Comparison of ENCODE assay signal across 12 mouse cellular contexts in genomic region chr16:84620861-84621260, GRCm38 (mm10).
DNase-seq lines count a peak whose midpoint lies in the region; ATAC-seq and TF ChIP-seq lines count a peak whose summit lies in the region.
"Had no signal": no experiment of that assay in that cellular context is flagged by ENCODE, and none has a peak within 500 bp of the region (broad histone marks: within the 10 kb centered on the region; RNA-seq: fewer than 3 reads in every experiment).

No protein-coding gene starts in this region.

- no peaks in the 10 kb centered on the region for H3K9me3 ChIP-seq in kidney, embryonic 16.5 days (ENCODE audit: low read length)
- H3K9me3 ChIP-seq in intestine, postnatal 0 days (ENCODE audit: control insufficient read depth), result no peaks in the 10 kb centered on the region
- H3K9me3 ChIP-seq in stomach, embryonic 16.5 days (replicated peaks; ENCODE audit: control insufficient read depth, low read length), result no peaks in the 10 kb centered on the region
- H3K9me3 ChIP-seq: midbrain, embryonic 12.5 days; neural tube, embryonic 13.5 days had no signal

- ATAC-seq in kidney, embryonic 16.5 days (ENCODE audit: low FRiP score, low TSS enrichment), result no peak
- ATAC-seq in intestine, postnatal 0 days, result no peak
- no peak for ATAC-seq in stomach, embryonic 16.5 days (ENCODE audit: insufficient read depth, low FRiP score)

- TF ChIP-seq CTCF in thymus, adult 2 months (IDR thresholded peaks at IDR 0.05; ENCODE audit: borderline replicate concordance, control insufficient read depth, extremely low read depth, insufficient read depth, low read length, poor library complexity), result no peak
- no peak for TF ChIP-seq CTCF in intestine, postnatal 0 days (IDR thresholded peaks at IDR 0.05; ENCODE audit: low read depth)

- DNase-seq in kidney, adult 8-10 months, result no peak
- DNase-seq in thymus, adult 2 months, result no peak
- DNase-seq in thymus, postnatal 25 days, result no peak
- no peak for DNase-seq in adrenal gland, postnatal 36 days
- no peak for DNase-seq in cerebellum, adult 8-10 months
- DNase-seq: cerebellum, adult 2 months; right cerebral cortex, postnatal 25 days had no signal

- H3K27ac ChIP-seq in kidney, embryonic 16.5 days (ENCODE audit: low read length), result no peak overlapping the region
- H3K27ac ChIP-seq in thymus, adult 2 months (ENCODE audit: control insufficient read depth, insufficient read depth, low read length), result peak overlapping the region; percentile 80
- H3K27ac ChIP-seq in intestine, postnatal 0 days (ENCODE audit: low read depth, low read length), result no peak overlapping the region
- no peak overlapping the region for H3K27ac ChIP-seq in stomach, embryonic 16.5 days (ENCODE audit: low read length)
- H3K27ac ChIP-seq: midbrain, embryonic 12.5 days; neural tube, embryonic 13.5 days had no signal

- peak overlapping the region; percentile 19 for H3K4me3 ChIP-seq in kidney, embryonic 16.5 days (ENCODE audit: low read length)
- peak overlapping the region; percentile 54 for H3K4me3 ChIP-seq in thymus, adult 2 months (ENCODE audit: control insufficient read depth, insufficient read depth, low read length)
- 0 out of 2 replicates have a peak overlapping the region, but pooled peaks have one; percentile 6 for H3K4me3 ChIP-seq in intestine, postnatal 0 days (ENCODE audit: low read depth, low read length)
- H3K4me3 ChIP-seq in stomach, embryonic 16.5 days (replicated peaks; ENCODE audit: low read length), result peak overlapping the region; percentile 14
- H3K4me3 ChIP-seq: midbrain, embryonic 12.5 days; neural tube, embryonic 13.5 days had no signal

- no peak for TF ChIP-seq POLR2A in thymus, adult 2 months (IDR thresholded peaks at IDR 0.05; ENCODE audit: control insufficient read depth, extremely low read depth, insufficient read depth, low read length, poor library complexity)

- no peaks in the 10 kb centered on the region for H3K36me3 ChIP-seq in kidney, embryonic 16.5 days (ENCODE audit: insufficient read depth, low read length)
- no peaks in the 10 kb centered on the region for H3K36me3 ChIP-seq in thymus, adult 2 months (ENCODE audit: control insufficient read depth, insufficient read depth, low read length)
- H3K36me3 ChIP-seq in intestine, postnatal 0 days (ENCODE audit: control insufficient read depth, insufficient read depth), result no peaks in the 10 kb centered on the region
- no peaks in the 10 kb centered on the region for H3K36me3 ChIP-seq in stomach, embryonic 16.5 days (ENCODE audit: control insufficient read depth, insufficient read depth, low read length)
- H3K36me3 ChIP-seq: midbrain, embryonic 12.5 days; neural tube, embryonic 13.5 days had no signal

- no peaks in the 10 kb centered on the region for H3K27me3 ChIP-seq in kidney, embryonic 16.5 days (ENCODE audit: insufficient read depth, low read length)
- H3K27me3 ChIP-seq in thymus, adult 2 months (ENCODE audit: control insufficient read depth, insufficient read depth, low read length), result no peaks in the 10 kb centered on the region
- H3K27me3 ChIP-seq in intestine, postnatal 0 days (replicated peaks; ENCODE audit: control insufficient read depth, insufficient read depth, low read length), result no peaks in the 10 kb centered on the region
- no peaks in the 10 kb centered on the region for H3K27me3 ChIP-seq in stomach, embryonic 16.5 days (ENCODE audit: control insufficient read depth, insufficient read depth, low read length)
- H3K27me3 ChIP-seq: midbrain, embryonic 12.5 days; neural tube, embryonic 13.5 days had no signal

- peak overlapping the region; percentile 23; the same call in 1 of the 2 replicates for H3K4me2 ChIP-seq in kidney, embryonic 16.5 days (replicated peaks; ENCODE audit: low read depth, low read length)
- no peak overlapping the region; the same call in 1 of the 2 replicates for H3K4me2 ChIP-seq in intestine, postnatal 0 days (replicated peaks; ENCODE audit: low read depth)
- H3K4me2 ChIP-seq in stomach, embryonic 16.5 days (ENCODE audit: low read depth, low read length), result peak overlapping the region; percentile 23; the same call in 1 of the 2 replicates
- H3K4me2 ChIP-seq: midbrain, embryonic 12.5 days; neural tube, embryonic 13.5 days had no signal

- whole genome bisulfite sequencing in kidney, embryonic 16.5 days, result no CpG with 5 or more reads among the region's 1 CpGs
- no CpG with 5 or more reads among the region's 1 CpGs for WGBS in thymus, adult 2 months
- WGBS in intestine, postnatal 0 days, result no CpG with 5 or more reads among the region's 1 CpGs
- no CpG with 5 or more reads among the region's 1 CpGs for WGBS in stomach, embryonic 16.5 days

- H3K4me1 ChIP-seq in kidney, embryonic 16.5 days (ENCODE audit: insufficient read depth, low read length), result no peaks in the 10 kb centered on the region
- peaks cover 2% of the 10 kb centered on the region; the same call in 1 of the 2 replicates for H3K4me1 ChIP-seq in thymus, adult 2 months (replicated peaks; ENCODE audit: control insufficient read depth, insufficient read depth, low read length)
- H3K4me1 ChIP-seq in intestine, postnatal 0 days (replicated peaks; ENCODE audit: control insufficient read depth, insufficient read depth, low read length), result no peaks in the 10 kb centered on the region
- H3K4me1 ChIP-seq in stomach, embryonic 16.5 days (ENCODE audit: control insufficient read depth, insufficient read depth, low read length), result no peaks in the 10 kb centered on the region
- H3K4me1 ChIP-seq: midbrain, embryonic 12.5 days; neural tube, embryonic 13.5 days had no signal

- H3K9ac ChIP-seq in kidney, embryonic 16.5 days (replicated peaks; ENCODE audit: low read length), result no peak overlapping the region
- H3K9ac ChIP-seq in intestine, postnatal 0 days (ENCODE audit: low read depth, low read length), result no peak overlapping the region
- H3K9ac ChIP-seq in stomach, embryonic 16.5 days (ENCODE audit: low read length), result no peak overlapping the region
- H3K9ac ChIP-seq: midbrain, embryonic 12.5 days; neural tube, embryonic 13.5 days had no signal
